Mouse (Mus musculus) C2C12 (cell line): ENCODE data around the gene Mpv17. TPM values are rescaled to one million over a fixed set of nuclear protein-coding genes. Genes with fewer than 3 reads are reported as not detected.
A peak's percentile ranks its signal among the peaks of the same experiment; 100 is the strongest.

Experiments
- H3K27me3 ChIP-seq: one replicate; pipeline ENCODE4 v1.6.1; 2011; ENCODE audit not compliant: control insufficient read depth, insufficient read depth, insufficient read length
- H3K36me3 ChIP-seq: one replicate; pipeline ENCODE4 v1.6.1; 2011; ENCODE audit not compliant: control insufficient read depth, insufficient read depth
- H3K4me3 ChIP-seq: one replicate; pipeline ENCODE4 v1.5.1; 2011; ENCODE audit warnings: mild to moderate bottlenecking, control low read depth; ENCODE audit not compliant: poor library complexity, insufficient read depth, severe bottlenecking
- H3K79me2 ChIP-seq: one replicate; pipeline ENCODE4 v1.6.1; 2011; ENCODE audit not compliant: control insufficient read depth, insufficient read depth
- H3K79me3 ChIP-seq: one replicate; pipeline ENCODE4 v1.6.1; 2011; ENCODE audit warnings: low read depth, control low read depth
- H3ac ChIP-seq: one replicate; pipeline ENCODE3; 2011; ENCODE audit warnings: low read depth; ENCODE audit not compliant: control insufficient read depth, insufficient read length
- CEBPB ChIP-seq: IDR thresholded peaks from one replicate; pipeline ENCODE4 v1.6.1; 2011; ENCODE audit warnings: low read depth, mild to moderate bottlenecking, control low read depth, moderate library complexity
- CTCF ChIP-seq: IDR thresholded peaks from one replicate; pipeline ENCODE4 v1.5.1; 2011; ENCODE audit not compliant: control insufficient read depth, insufficient read depth, insufficient read length
- FOSL1 ChIP-seq: IDR thresholded peaks from one replicate; pipeline ENCODE4 v1.8.0; 2011; ENCODE audit warnings: mild to moderate bottlenecking, low read length; ENCODE audit not compliant: poor library complexity, insufficient read depth, severe bottlenecking
- MAX ChIP-seq: IDR thresholded peaks from one replicate; pipeline ENCODE4 v1.6.1; 2011; ENCODE audit warnings: mild to moderate bottlenecking, control low read depth
- MYOD1 ChIP-seq: IDR thresholded peaks from one replicate; pipeline ENCODE4 v1.6.1; 2011; ENCODE audit warnings: low read depth; ENCODE audit not compliant: control insufficient read depth, insufficient read length
- MYOG ChIP-seq: IDR thresholded peaks from one replicate; pipeline ENCODE4 v1.6.1; 2011; ENCODE audit not compliant: control insufficient read depth, insufficient read length; ENCODE audit errors: extremely low read depth
- USF1 ChIP-seq: IDR thresholded peaks from one replicate; pipeline ENCODE4 v1.6.1; 2011; ENCODE audit warnings: low read depth, mild to moderate bottlenecking, control low read depth, moderate library complexity
- polyA plus RNA-seq: library from polyadenylated mRNA; unstranded; fragments of >200 nt; fragmentation: generic; extraction: Trizol; gene quantifications from one replicate; pipeline ENCODE4 v1.2.1, GENCODE M21; 2012; ENCODE audit warnings: missing spikeins

Gene Mpv17
- polyA plus RNA-seq, 1 experiment: 35.6 TPM

GRCm38 (mm10) chr5:31108000-31108490, 46.0 kb downstream of the Mpv17 start, which contains the start of gene Slc30a3:
Gene Slc30a3 (minus strand): TSS chr5:31108237.
- Histone ChIP-seq H3ac (no peak within 1 kb of the TSS), H3K79me3 (no peaks in the 10 kb centered on the region), H3K4me3 (no peak within 1 kb of the TSS), H3K27me3 (peaks cover 28% of the 10 kb centered on the region), H3K79me2 (no peaks in the 10 kb centered on the region), H3K36me3 (no peaks in the 10 kb centered on the region)
- no peak for TF ChIP-seq MAX
- no peak for TF ChIP-seq CTCF
- TF ChIP-seq MYOG: no peak
- TF ChIP-seq USF1: no peak
- no peak for TF ChIP-seq FOSL1
- no peak for TF ChIP-seq CEBPB
- no peak for TF ChIP-seq MYOD1

DNA sequence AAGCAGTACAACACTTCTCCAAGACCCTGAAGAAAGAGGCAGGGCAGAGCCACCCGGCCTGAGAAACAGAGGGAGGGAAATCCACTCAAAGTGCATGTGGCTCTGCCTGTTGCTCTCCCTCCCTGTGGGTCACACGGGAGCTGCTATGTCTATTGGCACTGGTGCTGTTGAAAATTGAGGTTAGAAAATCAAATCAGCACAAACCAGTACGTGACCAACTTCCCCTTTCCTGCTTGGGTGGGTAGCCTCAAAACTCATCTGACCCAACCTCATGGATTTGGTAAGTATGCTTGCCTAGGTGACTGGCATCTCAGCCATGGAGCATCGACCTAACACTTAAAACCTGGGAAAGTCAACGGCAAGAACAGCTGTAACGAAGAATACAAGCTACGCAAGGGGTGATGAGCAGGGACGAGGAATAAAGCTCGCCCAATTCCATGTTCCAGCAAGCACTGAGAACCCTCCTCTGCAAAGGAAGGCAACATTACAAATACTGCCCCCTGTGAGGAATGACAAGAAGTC, 48.2 kb downstream of the Mpv17 start, which contains the start of gene Dnajc5g:
TSS of gene Dnajc5g (plus strand) at position 472 of the 522 bp plus-strand sequence.
- Histone ChIP-seq H3K27me3 (peaks cover 28% of the 10 kb centered on the region), H3K36me3 (no peaks in the 10 kb centered on the region), H3K79me3 (no peaks in the 10 kb centered on the region), H3K79me2 (no peaks in the 10 kb centered on the region), H3K4me3 (no peak within 1 kb of the TSS), H3ac (no peak within 1 kb of the TSS)
- TF ChIP-seq FOSL1: no peak
- no peak for TF ChIP-seq MYOD1

GRCm38 (mm10) chr5:31095711-31096480, 58.2 kb downstream of the Mpv17 start:
- Histone ChIP-seq H3K4me3 (no peak overlapping the region), H3K36me3 (no peaks in the 10 kb centered on the region), H3K27me3 (peaks cover 31% of the 10 kb centered on the region), H3K79me3 (no peaks in the 10 kb centered on the region), H3K79me2 (no peaks in the 10 kb centered on the region), H3ac (no peak overlapping the region)
- TF ChIP-seq USF1: no peak
- TF ChIP-seq CEBPB: no peak
- TF ChIP-seq MAX: no peak
- TF ChIP-seq CTCF: no peak
- TF ChIP-seq FOSL1: no peak
- no peak for TF ChIP-seq MYOG
- no peak for TF ChIP-seq MYOD1

GRCm38 (mm10) chr5:31094799-31095691, 59.0 kb downstream of the Mpv17 start:
- Histone ChIP-seq H3K4me3 (peak overlapping the region; percentile 6), H3K79me3 (no peaks in the 10 kb centered on the region), H3K27me3 (peaks cover 37% of the 10 kb centered on the region), H3K36me3 (no peaks in the 10 kb centered on the region), H3ac (no peak overlapping the region), H3K79me2 (no peaks in the 10 kb centered on the region)
- TF ChIP-seq MYOD1: no peak
- no peak for TF ChIP-seq FOSL1
- TF ChIP-seq USF1: no peak
- no peak for TF ChIP-seq MYOG
- TF ChIP-seq CEBPB: no peak
- peak; percentile 20 for TF ChIP-seq CTCF
- TF ChIP-seq MAX: peak; percentile 45

- Histone ChIP-seq H3K36me3 (no peaks in the 10 kb centered on the region), H3K27me3 (peaks cover 35% of the 10 kb centered on the region), H3K79me2 (no peaks in the 10 kb centered on the region), H3ac (no peak overlapping the region), H3K4me3 (no peak overlapping the region), H3K79me3 (no peaks in the 10 kb centered on the region)
- TF ChIP-seq CEBPB: no peak
- TF ChIP-seq MYOG: no peak
- no peak for TF ChIP-seq MAX
- TF ChIP-seq USF1: peak; percentile 73
Observed at GRCm38 (mm10) chr5:31094100-31094798, 59.8 kb downstream of the Mpv17 start.
